15 mouse cellular contexts compared by ENCODE assay signal in genomic region chr4:85161156-85161555, GRCm38 (mm10). TPM values are rescaled to one million over a fixed set of nuclear protein-coding genes. Genes with fewer than 3 reads are reported as not detected.
DNase-seq lines count a peak whose midpoint lies in the region; ATAC-seq and TF ChIP-seq lines count a peak whose summit lies in the region.
"Had no signal": no experiment of that assay in that cellular context is flagged by ENCODE, and none has a peak within 500 bp of the region (broad histone marks: within the 10 kb centered on the region; RNA-seq: fewer than 3 reads in every experiment).

No protein-coding gene starts in this region.

- no peak for ATAC-seq in heart, postnatal 0 days (ENCODE audit: insufficient read depth, low read depth)
- ATAC-seq in midbrain, embryonic 11.5 days (ENCODE audit: low FRiP score) = peak; percentile 19; the same call in 1 of the 2 replicates
- ATAC-seq: midbrain, embryonic 16.5 days had no signal

- H3K4me2 ChIP-seq in heart, postnatal 0 days (ENCODE audit: low read depth, low read length) = no peak overlapping the region
- H3K4me2 ChIP-seq in midbrain, embryonic 11.5 days = no peak overlapping the region

- no peaks in the 10 kb centered on the region for H3K36me3 ChIP-seq in heart, postnatal 0 days (replicated peaks; ENCODE audit: control insufficient read depth, insufficient read depth, low read length)
- no peaks in the 10 kb centered on the region for H3K36me3 ChIP-seq in midbrain, embryonic 11.5 days (ENCODE audit: control insufficient read depth, insufficient read depth, low read length)
- no peaks in the 10 kb centered on the region for H3K36me3 ChIP-seq in midbrain, embryonic 10.5 days

- no peak overlapping the region for H3K27ac ChIP-seq in cerebellum, adult 2 months (ENCODE audit: insufficient read depth, low read length)
- H3K27ac ChIP-seq in heart, postnatal 0 days (ENCODE audit: low read depth) = no peak overlapping the region
- no peak overlapping the region for H3K27ac ChIP-seq in midbrain, embryonic 11.5 days (ENCODE audit: low read depth, low read length)
- H3K27ac ChIP-seq in midbrain, embryonic 10.5 days (replicated peaks) = no peak overlapping the region

- no peak for TF ChIP-seq POLR2A in cerebellum, adult 2 months (IDR thresholded peaks at IDR 0.05; ENCODE audit: borderline replicate concordance, insufficient read depth, low read length)

- H3K4me3 ChIP-seq in cerebellum, adult 2 months (replicated peaks; ENCODE audit: insufficient read depth, low read depth, low read length) = no peak overlapping the region
- H3K4me3 ChIP-seq in heart, postnatal 0 days (ENCODE audit: low read depth, low read length) = no peak overlapping the region
- no peak overlapping the region for H3K4me3 ChIP-seq in midbrain, embryonic 11.5 days (ENCODE audit: low read depth, low read length)
- H3K4me3 ChIP-seq in midbrain, embryonic 10.5 days = no peak overlapping the region

- peaks cover 10% of the 10 kb centered on the region; the same call in 1 of the 2 replicates for H3K4me1 ChIP-seq in cerebellum, adult 2 months (ENCODE audit: control insufficient read depth, insufficient read depth, low read length)
- H3K4me1 ChIP-seq in heart, postnatal 0 days (ENCODE audit: control insufficient read depth, insufficient read depth) = no peaks in the 10 kb centered on the region
- no peaks in the 10 kb centered on the region for H3K4me1 ChIP-seq in midbrain, embryonic 11.5 days (ENCODE audit: control insufficient read depth, insufficient read depth, low read length)
- peaks cover 8% of the 10 kb centered on the region; the same call in 1 of the 2 replicates for H3K4me1 ChIP-seq in midbrain, embryonic 10.5 days

- H3K27me3 ChIP-seq in cerebellum, adult 2 months (ENCODE audit: control insufficient read depth, insufficient read depth, low read length) = no peaks in the 10 kb centered on the region
- H3K27me3 ChIP-seq in heart, postnatal 0 days (ENCODE audit: control insufficient read depth, insufficient read depth, low read length) = no peaks in the 10 kb centered on the region
- H3K27me3 ChIP-seq in midbrain, embryonic 11.5 days (ENCODE audit: control insufficient read depth, insufficient read depth, low read length) = no peaks in the 10 kb centered on the region
- no peaks in the 10 kb centered on the region for H3K27me3 ChIP-seq in midbrain, embryonic 10.5 days (ENCODE audit: low read depth, poor library complexity, severe bottlenecking)

- no peak overlapping the region for H3K9ac ChIP-seq in heart, postnatal 0 days (replicated peaks; ENCODE audit: low read depth, low read length)
- no peak overlapping the region for H3K9ac ChIP-seq in midbrain, embryonic 11.5 days (ENCODE audit: low read length)

- intact Hi-C loops in heart, postnatal 14 days (cut with DNase I) = loop anchor here (5.0 to 10.0 kb wide), 2 partner anchors 174 to 656 kb away; no protein-coding TSS in a partner anchor

- DNase-seq in cerebellum, adult 2 months = peak in 1 of 2 experiments; percentile 31
- no peak for DNase-seq in cerebellum, adult 18-20 months
- no peak for DNase-seq in heart, postnatal 0 days (ENCODE audit: low spot score)
- no peak for DNase-seq in heart, postnatal 14 days
- DNase-seq in midbrain, embryonic 11.5 days (ENCODE audit: low spot score, missing footprints) = peak; percentile 54
- DNase-seq in midbrain, embryonic 10.5 days (ENCODE audit: low spot score) = no peak
- peak; percentile 16 for DNase-seq in retina, postnatal 7 days (ENCODE audit: low read depth, low spot score)
- no peak for DNase-seq in right cerebral cortex, postnatal 25 days
- DNase-seq: adrenal gland, adult 8-10 months; gastrocnemius, postnatal 36 days; kidney, postnatal 14 days; layer of hippocampus, postnatal 36 days; liver had no signal

- 50% methylated on average over 4 of the region's 4 CpGs for WGBS in cerebellum, adult 2 months
- 61% methylated on average over 4 of the region's 4 CpGs for WGBS in heart, postnatal 0 days
- WGBS in midbrain, embryonic 11.5 days = 64% methylated on average over 4 of the region's 4 CpGs
- 68% methylated on average over 4 of the region's 4 CpGs for WGBS in midbrain, embryonic 10.5 days

- TF ChIP-seq CTCF in cerebellum, adult 2 months (IDR thresholded peaks at IDR 0.05; ENCODE audit: borderline replicate concordance, insufficient read depth, low read depth, low read length) = peak; percentile 11; the same call in 1 of the 2 replicates
- peak; percentile 25; the same call in 1 of the 2 replicates for TF ChIP-seq CTCF in heart, postnatal 0 days (IDR thresholded peaks at IDR 0.05; ENCODE audit: low read depth)

- no peak for TF ChIP-seq EP300 in heart, postnatal 0 days (IDR thresholded peaks at IDR 0.05; ENCODE audit: low read depth)

- no peaks in the 10 kb centered on the region for H3K9me3 ChIP-seq in heart, postnatal 0 days (replicated peaks; ENCODE audit: control insufficient read depth, low read length)
- no peaks in the 10 kb centered on the region for H3K9me3 ChIP-seq in midbrain, embryonic 11.5 days (ENCODE audit: control insufficient read depth, low read length)
- no peaks in the 10 kb centered on the region for H3K9me3 ChIP-seq in midbrain, embryonic 10.5 days (replicated peaks)

RNA-seq across cellular contexts. Expression of gene Sh3gl2, which starts 43.8 kb away (rescaled TPM):
- 369 and 387 TPM in 2 replicates for polyA plus RNA-seq in cerebellum, adult 2 months (2012; rRNA removed)
- 0.89 and 1.9 TPM in 2 replicates for total RNA-seq in heart, postnatal 0 days (2014; rRNA removed; ENCODE audit: low replicate concordance)
- 0.34 and 0.44 TPM in 2 replicates for polyA plus RNA-seq in heart, postnatal 0 days (2015; fragmentation: Nextera tagmentation; extraction: Ambion mirVana)
- total RNA-seq in heart, postnatal 14 days (2021) = 1 to 10 TPM; 1.8 to 3.4 TPM
- 8.4 and 10.3 TPM in 2 replicates for polyA plus RNA-seq in midbrain, embryonic 11.5 days (2014; fragmentation: Nextera tagmentation; extraction: Ambion mirVana)
- 3.0 and 5.6 TPM in 2 replicates for polyA plus RNA-seq in midbrain, embryonic 10.5 days (2016; fragmentation: Nextera tagmentation; extraction: Ambion mirVana)
- total RNA-seq: MEL had no signal

Comparison
In these comparisons a context has a peak if more than half of its experiments do, and no peak if none do; other contexts are left out.
1. DNase-seq: peak in midbrain, embryonic 11.5 days (single experiment) and retina, postnatal 7 days (single experiment); none in cerebellum, adult 18-20 months (0 of 2), heart, postnatal 0 days (single experiment), heart, postnatal 14 days (0 of 2), midbrain, embryonic 10.5 days (single experiment) and right cerebral cortex, postnatal 25 days (single experiment).
2. RNA of gene Sh3gl2, which starts 43.8 kb away (polyA plus RNA-seq): 369 to 387 TPM in cerebellum, adult 2 months; 8.4 to 10.3 TPM in midbrain, embryonic 11.5 days, 3.0 to 5.6 TPM in midbrain, embryonic 10.5 days and 0.34 to 0.44 TPM in heart, postnatal 0 days; every median in the first group is over 10 times any median in the second.